Mouse (Mus musculus): ENCODE measurements around the gene Efcab6.

DNA sequence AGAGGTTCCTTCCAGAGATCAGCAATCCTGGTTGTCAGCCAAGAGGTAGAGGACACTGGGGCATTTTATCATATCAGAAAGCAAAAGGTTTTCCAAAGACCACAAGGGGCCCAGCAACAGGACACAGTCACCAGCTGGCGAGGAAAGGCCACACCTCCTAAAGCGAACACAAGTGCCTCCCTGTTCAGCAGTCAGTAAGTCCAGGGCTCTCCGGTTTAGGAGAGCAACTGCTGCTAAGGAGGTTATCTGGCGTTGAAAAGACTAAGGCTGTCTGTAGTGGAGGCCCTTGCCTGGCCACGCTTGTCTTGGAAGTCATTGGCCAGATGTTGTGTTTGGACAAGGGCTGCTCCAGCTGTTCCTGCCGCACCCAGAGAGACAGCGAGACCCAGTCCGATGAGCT is 100.1 kb downstream of the Efcab6 start:
- TF ChIP-seq CTCF (IDR thresholded peaks at IDR 0.05; ENCODE audit: low read depth) (no peak), EP300 (IDR thresholded peaks at IDR 0.05; ENCODE audit: low read depth) (no peak)

All from liver, postnatal 0 days (tissue).